Mouse (Mus musculus) MEL (cell line): ENCODE measurements around the gene Gmds. TPM values are rescaled to one million over a fixed set of nuclear protein-coding genes. Genes with fewer than 3 reads are reported as not detected.

Source experiments
- DNase-seq: peaks from one replicate; pipeline ENCODE4 v3.0.0; 2011; ENCODE audit warnings: low read depth, low spot score
- H3K27ac ChIP-seq: 2 replicates; pipeline ENCODE4 v1.5.1; 2012; ENCODE audit warnings: low read depth, mild to moderate bottlenecking, control low read depth, low read length, moderate library complexity; ENCODE audit not compliant: control insufficient read depth
- H3K27me3 ChIP-seq, 2 experiments: fragments of 150-350 bp in 1 of 2; sonication (generic) in 1 of 2; 2 replicates each; pipeline ENCODE4 v1.6.1; 2012; ENCODE audit warnings: low read length in 2 of 2, mild to moderate bottlenecking in 2 of 2, improper control_type of control experiment in 1 of 2, moderate library complexity in 1 of 2; ENCODE audit not compliant: insufficient read depth in 2 of 2, control insufficient read depth in 1 of 2
- H3K36me3 ChIP-seq, 2 experiments: 2 replicates each; pipeline ENCODE4 v1.6.1; 2012 to 2014; ENCODE audit warnings: low read length in 2 of 2, improper control_type of control experiment in 1 of 2, inconsistent platforms in 1 of 2, mild to moderate bottlenecking in 1 of 2; ENCODE audit not compliant: insufficient read depth in 2 of 2, control insufficient read depth in 1 of 2
- H3K4me1 ChIP-seq, 2 experiments: fragments of 150-350 bp in 1 of 2; sonication (generic) in 1 of 2; 2 replicates each; pipeline ENCODE4 v1.6.1; 2012; ENCODE audit warnings: low read length in 2 of 2, improper control_type of control experiment in 1 of 2, mild to moderate bottlenecking in 1 of 2; ENCODE audit not compliant: insufficient read depth in 2 of 2, control insufficient read depth in 1 of 2
- H3K4me3 ChIP-seq, 2 experiments: fragments of 150-350 bp in 1 of 2; sonication (generic) in 1 of 2; 2 replicates each; pipeline ENCODE4 v1.5.1; 2012; ENCODE audit warnings: low read depth in 2 of 2, low read length in 2 of 2, mild to moderate bottlenecking in 2 of 2, moderate library complexity in 2 of 2, control low read depth in 1 of 2, improper control_type of control experiment in 1 of 2; ENCODE audit not compliant: control insufficient read depth in 1 of 2, insufficient read depth in 1 of 2
- H3K79me2 ChIP-seq: 2 replicates; pipeline ENCODE4 v1.6.1; 2012; ENCODE audit warnings: mild to moderate bottlenecking, low read length, moderate library complexity; ENCODE audit not compliant: control insufficient read depth, poor library complexity, insufficient read depth
- H3K9ac ChIP-seq: 2 replicates; pipeline ENCODE4 v1.6.1; 2012; ENCODE audit warnings: low read depth, mild to moderate bottlenecking, control low read depth, low read length, moderate library complexity; ENCODE audit not compliant: control insufficient read depth, poor library complexity, severe bottlenecking
- H3K9me3 ChIP-seq: fragments of 150-350 bp; sonication (generic); replicated peaks from 2 replicates; pipeline ENCODE4 v1.6.1; 2012; ENCODE audit warnings: mild to moderate bottlenecking, low read length, improper control_type of control experiment, moderate library complexity; ENCODE audit not compliant: insufficient read depth
- BHLHE40 ChIP-seq: IDR thresholded peaks from 2 replicates; pipeline ENCODE4 v1.6.1; 2012; ENCODE audit warnings: low read depth, mild to moderate bottlenecking, inconsistent platforms, low read length, improper control_type of control experiment, borderline replicate concordance
- CHD1 ChIP-seq: IDR thresholded peaks from 2 replicates; pipeline ENCODE4 v1.6.1; 2012; ENCODE audit warnings: low read depth, mild to moderate bottlenecking, inconsistent platforms, low read length, improper control_type of control experiment
- CTCF ChIP-seq, 3 experiments: IDR thresholded peaks in 2 of 3; conservative IDR thresholded peaks in 1 of 3; 2 replicates each; pipeline ENCODE4 v1.5.1; 2011 to 2012; ENCODE audit warnings: low read length in 3 of 3, low read depth in 2 of 3, mild to moderate bottlenecking in 2 of 3, improper control_type of control experiment in 1 of 3, inconsistent platforms in 1 of 3, mixed read lengths in 1 of 3, moderate library complexity in 1 of 3; ENCODE audit not compliant: control insufficient read depth in 1 of 3, insufficient read depth in 1 of 3, poor library complexity in 1 of 3, severe bottlenecking in 1 of 3
- E2F4 ChIP-seq: IDR thresholded peaks from 2 replicates; pipeline ENCODE4 v1.6.1; 2011; ENCODE audit warnings: low read depth, low read length, improper control_type of control experiment, borderline replicate concordance
- ELF1 ChIP-seq: IDR thresholded peaks from 2 replicates; pipeline ENCODE4 v1.6.1; 2014; ENCODE audit warnings: low read depth, mild to moderate bottlenecking, inconsistent platforms, low read length, improper control_type of control experiment, moderate library complexity
- ETS1 ChIP-seq: IDR thresholded peaks from 2 replicates; pipeline ENCODE4 v1.6.1; 2012; ENCODE audit warnings: low read depth, mild to moderate bottlenecking, inconsistent platforms, low read length, improper control_type of control experiment, moderate library complexity
- GABPA ChIP-seq: IDR thresholded peaks from 2 replicates; pipeline ENCODE4 v1.6.1; 2012; ENCODE audit warnings: low read depth, mild to moderate bottlenecking, inconsistent platforms, low read length, improper control_type of control experiment, moderate library complexity
- GATA1 ChIP-seq: IDR thresholded peaks from 2 replicates; pipeline ENCODE4 v1.6.1; 2011; ENCODE audit warnings: low read depth, low read length, improper control_type of control experiment
- JUND ChIP-seq: IDR thresholded peaks from 2 replicates; pipeline ENCODE4 v1.6.1; 2011; ENCODE audit warnings: low read depth, mild to moderate bottlenecking, improper control_type of control experiment, low read length
- KAT2A ChIP-seq: conservative IDR thresholded peaks from 2 replicates; pipeline ENCODE4 v1.6.1; 2012; ENCODE audit warnings: low read depth, low read length, improper control_type of control experiment, inconsistent platforms
- MAFK ChIP-seq: IDR thresholded peaks from 2 replicates; pipeline ENCODE4 v1.6.1; 2011; ENCODE audit warnings: low read depth, mild to moderate bottlenecking, low read length, improper control_type of control experiment, borderline replicate concordance
- MAX ChIP-seq: IDR thresholded peaks from 2 replicates; pipeline ENCODE4 v1.6.1; 2011; ENCODE audit warnings: low read length, improper control_type of control experiment
- MYB ChIP-seq: IDR thresholded peaks from 2 replicates; pipeline ENCODE4 v1.6.1; 2011; ENCODE audit warnings: mild to moderate bottlenecking, low read depth, low read length, improper control_type of control experiment
- NELFE ChIP-seq: IDR thresholded peaks from 2 replicates; pipeline ENCODE4 v1.6.1; 2011; ENCODE audit warnings: low read depth, low read length, improper control_type of control experiment
- NRF1 ChIP-seq: IDR thresholded peaks from 2 replicates; pipeline ENCODE4 v1.6.1; 2014; ENCODE audit warnings: low read depth, mild to moderate bottlenecking, inconsistent platforms, low read length, improper control_type of control experiment, moderate library complexity; ENCODE audit not compliant: poor library complexity, insufficient read depth, severe bottlenecking
- POLR2A ChIP-seq, 2 experiments: IDR thresholded peaks; 2 replicates each; pipeline ENCODE4 v1.6.1; 2011 to 2012; ENCODE audit warnings: low read length in 2 of 2, mild to moderate bottlenecking in 2 of 2, control low read depth in 1 of 2, improper control_type of control experiment in 1 of 2, low read depth in 1 of 2, moderate library complexity in 1 of 2; ENCODE audit not compliant: control insufficient read depth in 1 of 2, insufficient read depth in 1 of 2, poor library complexity in 1 of 2
- POLR2AphosphoS2 ChIP-seq: IDR thresholded peaks from 2 replicates; pipeline ENCODE4 v1.6.1; 2011; ENCODE audit warnings: low read length, improper control_type of control experiment
- POLR2AphosphoS5 ChIP-seq: IDR thresholded peaks from 2 replicates; pipeline ENCODE4 v1.6.1; 2012; ENCODE audit warnings: low read depth, borderline replicate concordance, mild to moderate bottlenecking, inconsistent platforms, low read length, moderate library complexity, mixed read lengths
- RAD21 ChIP-seq: IDR thresholded peaks from 2 replicates; pipeline ENCODE4 v1.6.1; 2011; ENCODE audit warnings: mild to moderate bottlenecking, low read depth, low read length, improper control_type of control experiment
- SIN3A ChIP-seq: IDR thresholded peaks from 2 replicates; pipeline ENCODE4 v1.6.1; 2012; ENCODE audit warnings: low read length, improper control_type of control experiment, inconsistent platforms
- SMC3 ChIP-seq: IDR thresholded peaks from 2 replicates; pipeline ENCODE4 v1.6.1; 2011; ENCODE audit warnings: low read depth, low read length, improper control_type of control experiment
- TAL1 ChIP-seq: IDR thresholded peaks from 2 replicates; pipeline ENCODE4 v1.6.1; 2012; ENCODE audit warnings: mild to moderate bottlenecking, inconsistent platforms, low read length, moderate library complexity, mixed read lengths
- TBP ChIP-seq: IDR thresholded peaks from 2 replicates; pipeline ENCODE4 v1.8.0; 2011; ENCODE audit warnings: low read depth, low read length, improper control_type of control experiment
- UBTF ChIP-seq: IDR thresholded peaks from 2 replicates; pipeline ENCODE4 v1.6.1; 2012; ENCODE audit warnings: low read depth, mild to moderate bottlenecking, inconsistent platforms, low read length, improper control_type of control experiment, moderate library complexity, borderline replicate concordance; ENCODE audit not compliant: insufficient read depth
- ZC3H11A ChIP-seq: IDR thresholded peaks from 2 replicates; pipeline ENCODE4 v1.6.1; 2012; ENCODE audit warnings: low read depth, mild to moderate bottlenecking, inconsistent platforms, low read length, improper control_type of control experiment
- ZMIZ1 ChIP-seq: IDR thresholded peaks from 2 replicates; pipeline ENCODE4 v1.6.1; 2012; ENCODE audit warnings: low read depth, mild to moderate bottlenecking, inconsistent platforms, low read length, improper control_type of control experiment, moderate library complexity
- ZNF384 ChIP-seq: IDR thresholded peaks from 2 replicates; pipeline ENCODE4 v1.6.1; 2012; ENCODE audit warnings: low read depth, mild to moderate bottlenecking, inconsistent platforms, low read length, improper control_type of control experiment
- polyA plus RNA-seq, 2 experiments: library from polyadenylated mRNA; stranded (reverse) in 1 of 2; unstranded in 1 of 2; fragments of >175 nt in 1 of 2; fragments of >200 nt in 1 of 2; gene quantifications; 2 replicates each; pipeline versions ENCODE4 v1.2.1 to v1.2.4; 2012; ENCODE audit warnings: low replicate concordance in 2 of 2, low read depth in 1 of 2; ENCODE audit not compliant: insufficient read length in 2 of 2, insufficient read depth in 1 of 2, missing spikeins in 1 of 2
- total RNA-seq: library from RNA; depleted of rRNA; stranded (reverse); fragments of 300-350 nt; gene quantifications from 2 replicates; pipeline ENCODE4 v1.2.3, GENCODE M21; 2012

The Gmds gene
- total and polyA plus RNA-seq, 3 experiments = 17.4 to 32.2 TPM; not detected in 1

DNA sequence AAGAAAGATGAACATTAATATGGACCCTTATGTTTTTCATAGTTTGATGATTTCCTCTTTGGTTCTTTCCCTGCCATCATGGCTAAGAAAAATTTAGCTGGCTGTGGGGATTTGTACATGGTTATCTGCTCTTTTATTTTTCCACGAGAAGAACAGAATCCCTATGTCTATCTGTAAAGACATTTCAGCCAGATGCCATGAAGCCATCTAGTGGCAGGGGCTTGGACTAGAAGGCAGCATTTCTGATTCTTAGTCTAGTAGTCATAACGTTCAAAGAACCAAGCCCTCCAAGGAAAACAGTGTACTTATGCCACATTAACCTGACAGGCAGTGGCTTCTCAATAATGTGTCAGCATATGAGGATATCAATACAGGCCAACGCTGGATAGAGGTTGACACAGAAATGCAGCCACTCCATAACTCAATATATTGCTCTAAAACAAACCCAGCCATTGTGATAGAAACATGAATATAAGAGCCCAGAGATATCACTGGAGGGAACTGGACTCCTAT lies 510.7 kb downstream of the Gmds start:
- Histone ChIP-seq H3K4me1 (no peaks in the 10 kb centered on the region), H3K36me3 (no peaks in the 10 kb centered on the region), H3K9ac (no peak overlapping the region), H3K27me3 (no peaks in the 10 kb centered on the region), H3K79me2 (no peaks in the 10 kb centered on the region), H3K9me3 (no peaks in the 10 kb centered on the region), H3K27ac (no peak overlapping the region), H3K4me3 (no peak overlapping the region)
- no peak for DNase-seq
- TF ChIP-seq TBP = no peak
- TF ChIP-seq CHD1 = no peak
- TF ChIP-seq TAL1 = no peak
- TF ChIP-seq POLR2AphosphoS2 = no peak
- no peak for TF ChIP-seq JUND
- TF ChIP-seq E2F4 = no peak
- no peak for TF ChIP-seq MYB
- no peak for TF ChIP-seq BHLHE40
- no peak for TF ChIP-seq SMC3
- TF ChIP-seq SIN3A = no peak
- no peak for TF ChIP-seq GABPA
- no peak for TF ChIP-seq KAT2A
- TF ChIP-seq ZNF384 = no peak
- no peak for TF ChIP-seq ZMIZ1

DNA sequence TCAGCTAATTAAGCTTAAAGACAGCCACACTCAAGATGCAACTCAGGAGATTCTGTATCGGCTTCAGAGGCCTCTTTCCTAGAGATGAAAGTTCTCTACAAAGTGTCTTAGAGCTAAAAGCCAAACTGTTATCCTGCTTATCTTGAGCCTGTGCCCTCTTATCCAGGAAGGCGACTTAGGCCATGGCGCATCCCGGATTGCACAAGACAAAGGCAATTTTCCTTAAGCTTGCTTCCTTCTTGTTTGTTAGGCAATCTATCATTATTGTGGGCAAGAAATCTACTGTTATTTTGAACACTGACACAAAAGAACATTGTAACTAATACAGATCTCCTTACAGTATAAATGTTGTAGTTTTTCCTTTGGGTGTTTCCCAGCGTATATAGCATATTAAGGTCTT lies 511.4 kb downstream of the Gmds start:
- H3K36me3 ChIP-seq = no peaks in the 10 kb centered on the region
- no peak overlapping the region for H3K4me3 ChIP-seq
- no peak overlapping the region for H3K9ac ChIP-seq
- no peaks in the 10 kb centered on the region for H3K79me2 ChIP-seq
- no peak for DNase-seq
- no peaks in the 10 kb centered on the region for H3K27me3 ChIP-seq
- no peaks in the 10 kb centered on the region for H3K9me3 ChIP-seq
- no peak for TF ChIP-seq NRF1
- TF ChIP-seq E2F4 = no peak
- TF ChIP-seq ETS1 = no peak
- TF ChIP-seq MAX = no peak
- TF ChIP-seq POLR2AphosphoS5 = no peak
- TF ChIP-seq ZNF384 = no peak
- TF ChIP-seq TAL1 = no peak
- TF ChIP-seq NELFE = no peak
- no peak for TF ChIP-seq POLR2A (IDR thresholded peaks at IDR 0.05; ENCODE audit: control insufficient read depth in 1 of 2, insufficient read depth in 1 of 2, low read depth in 1 of 2, low read length in 2 of 2, poor library complexity in 1 of 2)
- TF ChIP-seq UBTF = no peak
- TF ChIP-seq RAD21 = no peak
- no peak for TF ChIP-seq BHLHE40
- TF ChIP-seq ZMIZ1 = no peak
- TF ChIP-seq MAFK = no peak
- TF ChIP-seq CTCF (IDR thresholded peaks at IDR 0.05 in 2 of 3, conservative IDR thresholded peaks at IDR 0.05 in 1 of 3; ENCODE audit: control insufficient read depth in 1 of 3, insufficient read depth in 1 of 3, low read depth in 2 of 3, low read length in 3 of 3, poor library complexity in 1 of 3, severe bottlenecking in 1 of 3) = no peak
- TF ChIP-seq ELF1 = no peak
- no peak for TF ChIP-seq CHD1
- TF ChIP-seq GATA1 = no peak
- TF ChIP-seq ZC3H11A = no peak
- no peaks in the 10 kb centered on the region for H3K4me1 ChIP-seq
- H3K27ac ChIP-seq = no peak overlapping the region
